Mouse (Mus musculus) heart, postnatal 0 days (tissue): ENCODE measurements at regions not wholly inside any gene's neighbourhood (a gene's known extent, or its start where the extent isn't known, plus 50 kb on each side); places are given as distances from the start of the nearest gene placed in this dataset.

ENCODE experiments used
- ATAC-seq: fragments of 200-750 bp; cut with Nextera tagmentation; 2 replicates; pipeline ENCODE4 v1.8.0; 2017; ENCODE audit warnings: low read depth, moderate number of reproducible peaks, moderate library complexity; ENCODE audit not compliant: insufficient read depth
- DNase-seq: peaks from one replicate; pipeline ENCODE4 v3.0.0-alpha.2; 2016; ENCODE audit warnings: low spot score
- H3K27ac ChIP-seq: fragments of 300-500 bp; sonication (generic); 2 replicates; pipeline ENCODE4 v1.5.1; 2014; ENCODE audit warnings: low read depth, mild to moderate bottlenecking
- H3K27me3 ChIP-seq: fragments of 300-500 bp; sonication (generic); 2 replicates; pipeline ENCODE4 v1.6.1; 2014; ENCODE audit warnings: low read length, mixed read lengths; ENCODE audit not compliant: control insufficient read depth, insufficient read depth
- H3K36me3 ChIP-seq: fragments of 300-500 bp; sonication (generic); replicated peaks from 2 replicates; pipeline ENCODE4 v1.6.1; 2014; ENCODE audit warnings: low read length, mixed read lengths; ENCODE audit not compliant: control insufficient read depth, insufficient read depth
- H3K4me1 ChIP-seq: fragments of 300-500 bp; sonication (generic); 2 replicates; pipeline ENCODE4 v1.6.1; 2014; ENCODE audit warnings: antibody characterized with exemption; ENCODE audit not compliant: control insufficient read depth, insufficient read depth
- H3K4me2 ChIP-seq: fragments of 300-500 bp; sonication (generic); 2 replicates; pipeline ENCODE4 v1.6.1; 2014; ENCODE audit warnings: low read depth, mild to moderate bottlenecking, low read length, moderate library complexity
- H3K4me3 ChIP-seq: fragments of 300-500 bp; sonication (generic); 2 replicates; pipeline ENCODE4 v1.5.1; 2014; ENCODE audit warnings: low read depth, low read length
- H3K9ac ChIP-seq: fragments of 300-500 bp; sonication (generic); replicated peaks from 2 replicates; pipeline ENCODE4 v1.6.1; 2014; ENCODE audit warnings: low read depth, low read length, mixed read lengths
- H3K9me3 ChIP-seq: fragments of 300-500 bp; sonication (generic); replicated peaks from 2 replicates; pipeline ENCODE4 v1.6.1; 2016; ENCODE audit warnings: low read length; ENCODE audit not compliant: control insufficient read depth
- CTCF ChIP-seq: IDR thresholded peaks from 2 replicates; pipeline ENCODE4 v1.5.1; 2016; ENCODE audit warnings: antibody characterized with exemption, control low read depth, low read depth
- EP300 ChIP-seq: IDR thresholded peaks from 2 replicates; pipeline ENCODE4 v1.6.1; 2016; ENCODE audit warnings: antibody characterized with exemption, low read depth
- WGBS: fragments of 180-500 bp; shearing (Covaris S2); extraction: QIAGEN DNeasy Blood & Tissue Kit; methylation state at CpG from one replicate; pipeline ENCODE4 v1.1.7; 2014; 5-methylcytosine and 5-hydroxymethylcytosine counted together

GRCm38 (mm10) chr14:105432670-105433069 lies 174.3 kb downstream of the Ndfip2 start:
- no peak for DNase-seq
- Histone ChIP-seq H3K4me1 (no peaks in the 10 kb centered on the region), H3K36me3 (no peaks in the 10 kb centered on the region), H3K4me2 (no peak overlapping the region), H3K27me3 (no peaks in the 10 kb centered on the region), H3K9ac (no peak overlapping the region), H3K4me3 (no peak overlapping the region), H3K27ac (no peak overlapping the region), H3K9me3 (no peaks in the 10 kb centered on the region)
- no peak for ATAC-seq
- TF ChIP-seq EP300: no peak
- TF ChIP-seq CTCF: no peak
- 10% methylated on average over 4 of the region's 4 CpGs for WGBS

GRCm38 (mm10) chr14:105431584-105431983 lies 173.2 kb downstream of the Ndfip2 start:
- Histone ChIP-seq H3K36me3 (no peaks in the 10 kb centered on the region), H3K4me3 (no peak overlapping the region), H3K27ac (no peak overlapping the region), H3K4me2 (no peak overlapping the region), H3K4me1 (no peaks in the 10 kb centered on the region), H3K9me3 (no peaks in the 10 kb centered on the region), H3K9ac (no peak overlapping the region), H3K27me3 (no peaks in the 10 kb centered on the region)
- WGBS: 90% methylated on average over 4 of the region's 4 CpGs
- DNase-seq: no peak
- ATAC-seq: no peak
- TF ChIP-seq CTCF: no peak
- TF ChIP-seq EP300: no peak

GRCm38 (mm10) chr14:105429664-105430257 lies 171.4 kb downstream of the Ndfip2 start:
- Histone ChIP-seq H3K4me2 (no peak overlapping the region), H3K27ac (no peak overlapping the region), H3K9me3 (no peaks in the 10 kb centered on the region), H3K27me3 (no peaks in the 10 kb centered on the region), H3K9ac (no peak overlapping the region), H3K4me1 (no peaks in the 10 kb centered on the region), H3K4me3 (no peak overlapping the region), H3K36me3 (no peaks in the 10 kb centered on the region)
- DNase-seq (no peak), ATAC-seq (no peak)
- no peak for TF ChIP-seq EP300
- TF ChIP-seq CTCF: no peak
- WGBS: 45% methylated on average over 5 of the region's 5 CpGs

- WGBS: 41% methylated on average over 17 of the region's 17 CpGs
- H3K27me3 ChIP-seq: no peaks in the 10 kb centered on the region
- H3K9ac ChIP-seq: no peak overlapping the region
- H3K27ac ChIP-seq: no peak overlapping the region
- peak overlapping the region; percentile 36; the same call in 1 of the 2 replicates for H3K4me2 ChIP-seq
- DNase-seq (no peak), ATAC-seq (no peak)
- TF ChIP-seq EP300 (no peak), CTCF (no peak)
- H3K9me3 ChIP-seq: no peaks in the 10 kb centered on the region
- H3K4me3 ChIP-seq: no peak overlapping the region
- H3K4me1 ChIP-seq: no peaks in the 10 kb centered on the region
- no peaks in the 10 kb centered on the region for H3K36me3 ChIP-seq
Measured at GRCm38 (mm10) chr14:105427474-105427901, 169.1 kb downstream of the Ndfip2 start.

GRCm38 (mm10) chr14:105426597-105427334 lies 168.4 kb downstream of the Ndfip2 start:
- no peaks in the 10 kb centered on the region for H3K27me3 ChIP-seq
- no peak overlapping the region for H3K9ac ChIP-seq
- ATAC-seq: no peak
- H3K9me3 ChIP-seq: no peaks in the 10 kb centered on the region
- no peak overlapping the region for H3K4me3 ChIP-seq
- H3K4me2 ChIP-seq: no peak overlapping the region
- H3K36me3 ChIP-seq: no peaks in the 10 kb centered on the region
- TF ChIP-seq EP300: no peak
- TF ChIP-seq CTCF: no peak
- WGBS: 76% methylated on average over 19 of the region's 19 CpGs
- no peaks in the 10 kb centered on the region for H3K4me1 ChIP-seq
- H3K27ac ChIP-seq: no peak overlapping the region
- no peak for DNase-seq
